Mouse (Mus musculus) heart, postnatal 0 days (tissue): ENCODE measurements around the gene Rad23a.
A peak's percentile ranks its signal among the peaks of the same experiment; 100 is the strongest.

ENCODE experiments used
- CTCF ChIP-seq: IDR thresholded peaks from 2 replicates; pipeline ENCODE4 v1.5.1; 2016; ENCODE audit warnings: antibody characterized with exemption, control low read depth, low read depth
- EP300 ChIP-seq: IDR thresholded peaks from 2 replicates; pipeline ENCODE4 v1.6.1; 2016; ENCODE audit warnings: antibody characterized with exemption, low read depth

DNA sequence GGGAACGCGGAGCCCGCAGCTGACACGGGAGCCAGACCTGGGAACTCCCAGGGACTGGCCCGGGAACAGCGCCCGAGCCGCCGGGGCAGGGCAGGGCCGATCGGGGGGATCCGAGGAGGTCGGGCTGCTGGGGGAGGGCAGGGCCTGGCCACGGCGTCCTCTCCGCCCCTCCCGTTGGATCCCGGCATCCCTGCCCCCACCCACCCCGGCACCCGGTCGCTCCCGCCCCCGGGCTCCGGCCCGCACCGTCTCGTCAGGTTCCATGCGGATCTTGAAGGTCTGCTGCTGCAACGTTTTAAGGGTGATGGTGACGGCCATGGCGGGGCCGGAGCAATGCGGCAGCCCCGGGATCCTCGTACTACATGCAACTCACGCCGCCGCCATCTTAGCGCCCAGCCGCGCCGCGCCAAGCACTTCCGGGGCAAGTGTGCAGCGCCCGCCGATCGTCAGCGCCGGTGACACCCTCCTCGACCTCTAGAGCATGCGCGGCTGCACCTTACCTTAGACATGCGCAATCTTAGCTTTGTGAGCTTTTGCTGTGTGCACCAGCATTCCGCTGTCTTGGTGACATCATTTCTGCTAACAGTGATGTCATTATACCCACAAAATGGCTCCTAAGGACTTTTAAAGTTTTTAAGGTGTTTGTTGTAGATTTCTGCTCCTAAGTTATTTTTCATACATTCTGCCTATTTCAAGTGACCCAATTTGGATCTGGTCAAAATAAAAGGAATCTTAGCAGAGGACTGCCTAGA is at the start of gene Rad23a:
- 0 out of 2 replicates have a peak, but pooled peaks have one; percentile 12 for TF ChIP-seq EP300
- TF ChIP-seq CTCF = no peak
